Mouse (Mus musculus): Measurements from ENCODE around the gene Sectm1a. TPM values are rescaled to one million over a fixed set of nuclear protein-coding genes. Genes with fewer than 3 reads are reported as not detected.

Sectm1a gene
- polyA plus RNA-seq, 1 experiment from 2014 or later = not detected

DNA sequence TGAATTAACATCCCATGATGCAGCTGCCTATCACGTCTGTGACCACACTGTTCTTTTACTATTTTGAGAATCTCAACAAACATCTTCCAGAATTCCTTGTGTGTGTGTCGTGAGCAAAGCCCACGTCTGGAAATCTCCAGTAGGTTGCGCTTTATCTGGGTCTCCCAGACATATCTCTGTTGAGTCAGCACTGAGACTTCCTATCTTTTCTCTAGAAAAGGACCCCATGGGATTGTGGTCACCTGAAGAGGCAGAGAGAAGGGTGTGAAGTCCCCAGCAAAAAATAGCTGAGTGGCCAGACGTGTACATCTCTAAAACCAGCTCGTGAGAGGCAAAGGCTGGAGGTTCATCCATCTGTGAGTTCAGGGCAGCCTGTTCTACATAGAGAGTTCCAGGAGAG lies 56.9 kb downstream of the Sectm1a start:
- Histone ChIP-seq H3K27ac (ENCODE audit: low read length) (no peak overlapping the region), H3K9ac (ENCODE audit: low read depth, low read length) (no peak overlapping the region), H3K4me3 (ENCODE audit: low read depth, low read length) (no peak overlapping the region), H3K4me2 (ENCODE audit: low read length) (no peak overlapping the region), H3K9me3 (replicated peaks; ENCODE audit: control insufficient read depth, low read length, poor library complexity, severe bottlenecking) (no peaks in the 10 kb centered on the region), H3K27me3 (ENCODE audit: control insufficient read depth, insufficient read depth, low read depth, low read length) (no peaks in the 10 kb centered on the region), H3K36me3 (ENCODE audit: control insufficient read depth, insufficient read depth, low read length) (no peaks in the 10 kb centered on the region), H3K4me1 (ENCODE audit: control insufficient read depth, insufficient read depth, low read length) (no peaks in the 10 kb centered on the region)
- no peak for ATAC-seq
- 76% methylated on average over 6 of the region's 6 CpGs for WGBS

GRCm38 (mm10) chr11:121019501-121019900 lies 61.5 kb downstream of the Sectm1a start:
- WGBS = 88% methylated on average over 5 of the region's 5 CpGs
- no peak overlapping the region for H3K9ac ChIP-seq (ENCODE audit: low read depth, low read length)

GRCm38 (mm10) chr11:121017703-121018102 lies 63.3 kb downstream of the Sectm1a start:
- ATAC-seq = peak; percentile 62; the same call in 1 of the 2 replicates
- H3K9me3 ChIP-seq (replicated peaks; ENCODE audit: control insufficient read depth, low read length, poor library complexity, severe bottlenecking) = no peaks in the 10 kb centered on the region
- no peak overlapping the region for H3K27ac ChIP-seq (ENCODE audit: low read length)
- H3K9ac ChIP-seq (ENCODE audit: low read depth, low read length) = no peak overlapping the region
- H3K4me2 ChIP-seq (ENCODE audit: low read length) = no peak overlapping the region
- H3K4me1 ChIP-seq (ENCODE audit: control insufficient read depth, insufficient read depth, low read length) = no peaks in the 10 kb centered on the region
- WGBS = 49% methylated on average over 3 of the region's 3 CpGs
- H3K4me3 ChIP-seq (ENCODE audit: low read depth, low read length) = no peak overlapping the region
- no peaks in the 10 kb centered on the region for H3K27me3 ChIP-seq (ENCODE audit: control insufficient read depth, insufficient read depth, low read depth, low read length)
- H3K36me3 ChIP-seq (ENCODE audit: control insufficient read depth, insufficient read depth, low read length) = no peaks in the 10 kb centered on the region

More at GRCm38 (mm10) chr11:121019501-121019900, 61.5 kb downstream of the Sectm1a start:
- no peaks in the 10 kb centered on the region for H3K36me3 ChIP-seq (ENCODE audit: control insufficient read depth, insufficient read depth, low read length)
- no peak overlapping the region for H3K4me2 ChIP-seq (ENCODE audit: low read length)
- no peak for ATAC-seq
- no peak overlapping the region for H3K27ac ChIP-seq (ENCODE audit: low read length)
- no peaks in the 10 kb centered on the region for H3K27me3 ChIP-seq (ENCODE audit: control insufficient read depth, insufficient read depth, low read depth, low read length)
- no peaks in the 10 kb centered on the region for H3K4me1 ChIP-seq (ENCODE audit: control insufficient read depth, insufficient read depth, low read length)
- H3K4me3 ChIP-seq (ENCODE audit: low read depth, low read length) = no peak overlapping the region
- no peaks in the 10 kb centered on the region for H3K9me3 ChIP-seq (replicated peaks; ENCODE audit: control insufficient read depth, low read length, poor library complexity, severe bottlenecking)

Other genes starting within 250 kb of the Sectm1a start
- 6.8 and 7.1 TPM in 2 replicates for gene Ccdc57, start 148.3 kb downstream of the Sectm1a start, polyA plus RNA-seq (2015; fragmentation: Nextera tagmentation; extraction: Ambion mirVana)
- 9.0 and 10.0 TPM in 2 replicates for gene Slc16a3, start 132.7 kb downstream of the Sectm1a start, polyA plus RNA-seq (2015; fragmentation: Nextera tagmentation; extraction: Ambion mirVana)
- 153 and 161 TPM in 2 replicates for gene Csnk1d, start 89.9 kb downstream of the Sectm1a start, polyA plus RNA-seq (2015; fragmentation: Nextera tagmentation; extraction: Ambion mirVana)
- not detected in 2 replicates for gene Cd7, start 41.8 kb downstream of the Sectm1a start, polyA plus RNA-seq (2015; fragmentation: Nextera tagmentation; extraction: Ambion mirVana)
- gene Sectm1b, start 17.7 kb downstream of the Sectm1a start, polyA plus RNA-seq (2015; fragmentation: Nextera tagmentation; extraction: Ambion mirVana) = not detected in 2 replicates
- gene Tex19.2, start 37.5 kb upstream of the Sectm1a start, polyA plus RNA-seq (2015; fragmentation: Nextera tagmentation; extraction: Ambion mirVana) = not detected in 2 replicates
- not detected in 2 replicates for gene Tex19.1, start 64.9 kb upstream of the Sectm1a start, polyA plus RNA-seq (2015; fragmentation: Nextera tagmentation; extraction: Ambion mirVana)
- 0.83 and 1.1 TPM in 2 replicates for gene Uts2r, start 79.1 kb upstream of the Sectm1a start, polyA plus RNA-seq (2015; fragmentation: Nextera tagmentation; extraction: Ambion mirVana)
- 34.5 and 40.9 TPM in 2 replicates for gene Hexdc, start 123.2 kb upstream of the Sectm1a start, polyA plus RNA-seq (2015; fragmentation: Nextera tagmentation; extraction: Ambion mirVana)
- 24.0 and 27.6 TPM in 2 replicates for gene Ogfod3, start 123.5 kb upstream of the Sectm1a start, polyA plus RNA-seq (2015; fragmentation: Nextera tagmentation; extraction: Ambion mirVana)
- 39.6 and 40.3 TPM in 2 replicates for gene Cybc1, start 148.1 kb upstream of the Sectm1a start, polyA plus RNA-seq (2015; fragmentation: Nextera tagmentation; extraction: Ambion mirVana)
- gene Narf, start 156.0 kb upstream of the Sectm1a start, polyA plus RNA-seq (2015; fragmentation: Nextera tagmentation; extraction: Ambion mirVana) = 93.1 and 104 TPM in 2 replicates
- gene Foxk2, start 178.8 kb upstream of the Sectm1a start, polyA plus RNA-seq (2015; fragmentation: Nextera tagmentation; extraction: Ambion mirVana) = 11.6 and 14.0 TPM in 2 replicates

Measured in midbrain, embryonic 16.5 days (tissue).